Mouse (Mus musculus) layer of hippocampus, adult 9-10 months (tissue): ENCODE measurements around the gene Elmod1.
A peak's percentile ranks its signal among the peaks of the same experiment; 100 is the strongest.
"Not testable (repeated sequence)": the region's sequence is repeated elsewhere in the genome, so short reads cannot be mapped to it uniquely, and the experiment has no call there.

Source experiments
- DNase-seq: peaks from one replicate; pipeline ENCODE4 v3.0.0; 2022; ENCODE audit warnings: low spot score

Elmod1 gene

DNA sequence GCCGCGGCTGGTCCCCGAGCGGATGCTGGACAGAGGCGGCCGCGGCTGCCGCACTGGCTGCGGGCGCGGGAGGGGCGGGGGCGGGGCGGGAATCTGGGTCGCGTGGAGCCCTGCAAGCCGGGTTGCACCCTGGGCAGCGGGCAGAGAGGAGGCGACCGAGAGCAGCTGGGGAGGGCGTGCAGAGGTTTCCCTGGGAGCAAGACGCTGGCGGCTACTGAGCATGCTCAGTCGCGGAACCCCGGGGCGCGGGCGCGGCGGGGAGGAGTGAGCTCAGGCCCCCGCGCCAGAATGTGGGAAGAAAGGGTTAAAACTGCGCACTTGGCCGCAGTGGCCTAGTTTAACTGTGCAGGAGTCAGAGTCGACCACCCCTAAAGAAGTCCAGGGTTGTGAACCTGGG, at the start of gene Elmod1:
Elmod1 (minus strand) TSS at position 180 of the 397 bp plus-strand sequence.
- no peak for DNase-seq

DNA sequence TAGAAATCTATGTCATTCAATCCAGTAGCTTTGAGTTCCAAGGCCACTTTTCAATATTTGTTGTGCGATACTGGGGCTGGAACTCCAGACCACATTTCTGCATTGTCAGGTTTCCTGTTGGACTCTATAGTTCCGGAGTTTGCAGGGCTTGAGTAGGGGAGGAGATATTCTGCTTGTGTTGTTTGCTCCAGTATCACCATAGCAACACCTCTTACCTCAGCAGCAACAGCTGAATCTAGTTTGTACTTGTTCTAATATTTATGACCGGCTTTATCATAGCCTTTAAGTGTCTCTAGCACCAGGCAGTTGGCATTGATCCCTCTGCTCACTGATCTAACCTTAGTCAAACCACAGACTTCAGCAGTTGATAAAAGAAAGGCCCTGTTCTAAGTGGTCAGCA, 47.7 kb upstream of the Elmod1 start:
- DNase-seq = no peak

GRCm38 (mm10) chr9:53994528-53994927, 19.4 kb upstream of the Elmod1 start:
- DNase-seq = no peak

DNA sequence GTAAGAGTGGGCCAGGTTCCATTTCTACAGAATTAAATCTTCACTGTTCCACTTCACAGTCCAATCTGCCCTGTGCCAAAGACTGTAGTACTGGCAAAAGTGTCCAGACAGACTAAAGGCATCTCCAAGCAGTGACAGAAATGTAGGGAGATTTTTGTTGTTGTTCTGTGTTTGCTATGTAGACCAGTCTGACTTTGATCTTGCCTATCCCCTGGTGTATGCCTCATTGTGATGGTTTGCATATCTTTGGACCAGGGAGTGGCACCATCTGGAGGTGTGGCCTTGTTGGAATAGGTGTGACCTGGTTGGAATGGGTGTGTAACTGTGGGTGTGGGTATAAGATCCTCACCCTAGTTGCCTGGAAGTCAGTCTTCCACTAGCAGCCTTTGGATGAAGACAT, 17.5 kb upstream of the Elmod1 start:
- not testable (repeated sequence) for DNase-seq

DNA sequence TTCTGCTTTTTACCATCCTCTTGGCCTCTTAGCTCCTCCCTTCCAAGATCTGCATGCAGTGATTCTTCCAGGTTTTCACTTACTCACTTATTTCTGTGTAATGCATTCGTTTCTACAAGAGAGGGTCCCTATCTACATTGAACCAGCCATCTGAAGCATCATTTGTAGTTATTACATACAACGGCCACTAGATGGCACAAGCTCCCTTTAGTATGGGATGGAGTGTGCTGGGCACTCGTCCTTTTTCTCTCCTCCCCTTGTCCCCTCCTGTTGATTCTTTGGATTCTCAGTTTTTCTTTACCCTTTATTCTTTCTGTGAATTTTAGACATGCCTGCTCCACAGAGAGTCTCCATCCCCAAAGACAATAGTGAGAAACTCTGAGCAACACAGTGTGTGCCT, 15.8 kb upstream of the Elmod1 start:
- no peak for DNase-seq

DNA sequence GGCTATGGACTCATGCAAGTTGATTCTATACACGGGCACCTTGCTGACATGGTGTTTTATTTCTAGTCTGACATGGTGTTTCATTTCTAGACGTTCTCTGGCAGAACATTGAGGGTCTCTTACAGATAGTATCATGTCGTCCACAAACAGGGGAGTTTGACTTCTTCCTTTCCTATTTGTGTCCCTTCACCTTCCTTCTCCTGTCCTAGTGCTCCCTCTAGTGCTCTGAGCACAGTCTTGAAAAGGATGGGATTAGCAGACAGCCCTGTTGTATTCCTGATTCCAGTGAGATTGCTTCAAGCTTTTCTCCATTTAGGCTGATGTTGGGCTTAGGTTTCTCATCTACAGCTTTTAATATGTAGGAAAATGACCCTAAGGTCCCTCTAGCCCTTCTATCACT, 11.9 kb upstream of the Elmod1 start:
- no peak for DNase-seq

- no peak for DNase-seq
Observed at GRCm38 (mm10) chr9:53984868-53985267, 9.8 kb upstream of the Elmod1 start.

DNA sequence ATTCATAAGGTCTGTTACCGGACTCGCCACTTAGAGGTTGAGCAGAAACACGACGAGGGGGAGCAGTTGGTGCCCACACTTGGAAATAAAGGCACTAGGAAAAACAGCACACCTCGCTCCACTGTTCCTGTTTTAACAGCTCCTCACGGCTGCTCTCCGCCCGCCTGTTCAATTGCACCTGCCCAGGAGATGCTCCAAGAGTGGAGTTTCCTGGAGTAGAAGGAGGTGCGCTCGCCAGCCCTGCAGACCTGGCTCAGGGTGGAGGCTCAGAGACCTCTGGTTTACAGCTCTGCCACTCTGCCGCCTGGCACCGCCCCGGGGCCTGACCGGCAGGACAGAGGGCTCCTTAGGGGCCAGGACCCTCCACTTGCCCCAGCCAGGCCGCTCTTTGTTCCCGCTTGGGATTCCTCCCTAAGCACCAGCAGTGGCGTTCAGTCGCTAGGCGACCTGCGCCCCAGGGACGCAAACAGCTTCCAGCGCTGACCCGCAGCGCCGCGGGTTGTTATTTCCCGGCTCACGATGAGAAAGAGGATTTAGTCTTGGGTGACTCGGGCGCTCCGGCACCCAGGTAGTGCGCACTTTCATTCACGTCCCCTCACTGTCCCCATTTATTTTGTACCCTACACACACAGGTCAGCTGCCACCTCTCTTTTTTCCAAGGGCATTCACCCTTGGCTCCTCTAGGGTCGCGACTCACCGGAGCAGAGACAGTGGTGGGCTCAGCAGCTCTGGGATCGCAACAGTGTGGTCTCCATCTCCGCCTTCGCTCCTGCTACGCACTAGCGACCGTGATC, 576 bp downstream of the Elmod1 start:
- DNase-seq = no peak

DNA sequence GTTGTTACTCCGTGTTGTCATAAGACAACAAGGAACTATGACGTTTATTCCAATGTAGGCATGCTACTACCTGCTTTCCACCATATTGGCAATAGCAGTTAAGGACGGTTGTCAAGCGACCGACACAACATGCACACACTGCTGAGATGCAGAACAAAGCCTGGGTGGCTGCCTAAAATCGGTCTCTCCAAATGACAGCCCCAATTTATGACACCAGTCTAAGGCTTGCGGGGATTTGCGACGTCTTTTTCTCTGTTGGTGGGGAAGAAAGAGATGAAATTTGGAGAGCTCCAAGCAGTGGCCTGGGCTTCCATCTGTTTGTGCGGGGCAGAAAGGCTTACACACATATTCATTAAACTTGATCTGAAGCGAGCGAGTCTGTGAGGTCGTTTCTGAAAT, 1.2 kb downstream of the Elmod1 start:
- DNase-seq = no peak

DNA sequence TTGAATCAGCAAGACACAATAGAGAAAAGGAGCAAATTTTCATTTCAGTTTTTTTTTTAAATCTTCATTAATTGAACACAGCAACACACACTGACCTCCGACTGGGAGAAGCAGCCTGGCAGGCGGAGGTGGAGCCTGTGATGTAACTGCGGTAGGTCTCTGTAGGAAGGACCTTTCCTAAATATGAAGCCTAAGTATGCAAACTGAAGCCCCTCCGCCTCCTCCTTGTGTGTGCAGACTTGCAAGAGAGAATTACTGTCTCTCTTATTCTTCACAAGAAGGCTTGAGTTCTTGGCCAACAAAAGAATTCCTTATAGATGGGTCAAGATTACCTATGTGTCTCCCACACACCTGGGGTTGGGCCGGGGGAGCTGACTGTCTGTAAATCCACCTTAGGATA, 1.9 kb downstream of the Elmod1 start:
- DNase-seq = no peak

DNA sequence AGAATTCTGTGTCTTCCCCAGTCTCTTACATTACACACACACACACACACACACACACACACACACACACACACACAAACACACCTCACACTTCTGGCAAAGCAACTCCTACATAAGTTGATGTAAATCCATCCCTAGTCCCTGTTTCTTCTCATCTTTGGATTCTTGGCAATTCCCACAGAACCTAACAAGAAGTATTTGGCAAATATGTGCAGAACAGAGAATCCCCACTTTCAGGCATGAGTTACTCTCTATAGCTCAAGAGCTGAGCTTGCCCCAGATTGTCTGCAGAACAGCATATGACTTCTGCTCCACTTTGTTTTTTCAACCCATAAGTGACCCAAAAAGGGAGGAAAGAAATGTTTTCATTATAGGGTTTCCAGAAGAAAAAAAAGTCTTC, 2.7 kb downstream of the Elmod1 start:
- DNase-seq = no peak

- DNase-seq = no peak
Observed at GRCm38 (mm10) chr9:53967610-53968368, 7.3 kb downstream of the Elmod1 start.

- DNase-seq = no peak
Observed at GRCm38 (mm10) chr9:53957021-53957420, 18.1 kb downstream of the Elmod1 start.

DNA sequence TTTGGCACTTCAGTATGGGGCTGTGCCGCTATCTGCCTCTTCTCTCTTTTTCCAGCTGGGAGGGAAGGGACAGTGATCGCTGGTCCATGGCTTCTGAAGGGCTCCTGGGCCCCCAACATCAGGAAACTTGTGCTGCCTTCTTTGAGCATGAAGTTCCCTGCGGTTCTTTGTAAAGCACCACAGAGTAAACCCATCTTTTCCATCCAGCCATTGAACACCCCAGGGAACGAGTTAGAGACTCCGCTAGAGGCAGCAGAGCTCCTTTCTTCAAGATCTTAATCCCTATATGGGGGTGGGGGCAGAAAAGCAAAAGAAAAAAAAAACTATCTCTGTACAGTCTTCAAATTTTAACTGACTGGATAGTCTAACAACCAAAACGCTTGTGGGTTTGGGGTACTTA, 20.2 kb downstream of the Elmod1 start:
- no peak for DNase-seq

DNA sequence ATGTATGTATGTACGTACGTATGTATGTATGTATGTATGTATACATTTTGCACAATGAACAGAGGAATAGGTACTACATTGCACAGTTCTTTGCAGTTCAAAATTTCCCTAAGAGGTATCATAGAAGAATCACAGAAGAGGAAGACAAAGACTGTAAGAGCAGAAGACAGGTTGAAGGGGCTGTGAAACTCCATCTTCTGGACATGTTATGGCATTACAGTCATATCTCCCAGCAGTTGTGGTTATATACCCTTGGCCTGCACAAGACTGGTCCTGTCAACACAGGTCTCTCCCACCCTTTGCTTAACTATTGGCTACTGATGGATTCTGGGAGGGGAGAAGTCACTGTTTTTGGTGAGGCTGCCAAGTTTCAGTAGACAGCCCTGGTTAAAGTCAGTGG, 27.6 kb downstream of the Elmod1 start:
- DNase-seq = no peak

- no peak for DNase-seq
Observed at GRCm38 (mm10) chr9:53938555-53938954, 36.5 kb downstream of the Elmod1 start.

DNA sequence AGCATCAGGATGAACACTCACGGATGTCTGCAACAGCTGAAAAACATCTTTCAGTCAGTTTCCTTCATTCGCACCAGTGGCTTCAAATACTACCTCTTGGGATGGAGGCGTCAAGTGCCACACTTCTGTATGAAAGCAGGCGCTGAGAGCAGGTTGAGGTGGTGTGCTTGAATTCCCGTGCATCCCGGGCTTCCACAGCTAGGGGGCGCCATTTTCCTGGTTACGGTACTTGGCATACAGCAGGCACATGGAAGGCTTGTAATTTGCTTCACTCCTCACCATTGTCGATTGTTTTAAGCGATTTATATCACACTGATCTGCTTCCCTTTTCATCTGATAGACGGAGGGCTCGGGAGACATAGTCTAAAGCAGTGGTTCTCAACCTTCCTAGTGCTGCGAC, 40.9 kb downstream of the Elmod1 start:
- DNase-seq = peak; percentile 49

DNA sequence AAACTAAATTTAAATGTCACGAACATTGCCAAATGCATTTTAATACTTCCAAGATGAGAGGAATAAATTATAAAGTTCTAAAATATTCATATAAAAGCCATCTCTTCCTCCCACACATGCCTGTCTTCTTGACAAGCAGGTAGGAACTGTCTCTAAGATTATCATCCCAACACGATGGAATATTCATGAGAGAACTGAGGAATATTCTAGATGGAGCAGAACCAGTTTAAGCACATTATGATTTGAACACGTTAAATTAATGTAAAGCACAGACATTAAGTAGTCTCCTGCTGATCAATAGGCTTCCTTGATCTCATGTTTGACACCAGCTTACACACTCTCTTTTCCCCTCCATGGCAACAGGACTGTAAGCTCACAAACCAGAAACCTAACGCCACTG, 41.7 kb downstream of the Elmod1 start:
- no peak for DNase-seq

DNA sequence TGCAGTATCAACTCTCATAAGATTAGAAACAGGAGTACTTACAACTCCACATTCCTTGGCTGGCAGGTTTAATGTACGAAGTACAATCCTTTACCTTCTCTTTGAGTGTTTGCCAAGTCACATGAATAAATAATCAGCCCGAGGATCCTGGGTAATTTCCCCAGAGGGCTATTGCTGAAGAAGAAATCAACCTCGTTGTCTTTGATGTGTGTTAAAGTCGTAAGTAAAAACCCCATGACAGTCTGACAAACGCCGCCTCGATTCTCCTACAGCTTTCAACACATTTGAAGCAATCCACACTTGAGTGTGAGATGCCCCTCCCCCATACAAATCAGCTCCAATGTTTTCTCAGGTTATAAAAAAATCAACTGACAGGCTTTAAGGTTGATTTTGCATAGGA, 44.2 kb downstream of the Elmod1 start:
- DNase-seq = no peak

GRCm38 (mm10) chr9:53921061-53921460, 54.0 kb downstream of the Elmod1 start:
- DNase-seq = no peak

- no peak for DNase-seq
Observed at GRCm38 (mm10) chr9:53915929-53916721, 59.0 kb downstream of the Elmod1 start.

GRCm38 (mm10) chr9:53910823-53911222, 64.3 kb downstream of the Elmod1 start:
- DNase-seq = no peak

GRCm38 (mm10) chr9:53910331-53910730, 64.8 kb downstream of the Elmod1 start:
- DNase-seq = no peak
